15 mouse cellular contexts compared by ENCODE assay signal in the genomic region with DNA sequence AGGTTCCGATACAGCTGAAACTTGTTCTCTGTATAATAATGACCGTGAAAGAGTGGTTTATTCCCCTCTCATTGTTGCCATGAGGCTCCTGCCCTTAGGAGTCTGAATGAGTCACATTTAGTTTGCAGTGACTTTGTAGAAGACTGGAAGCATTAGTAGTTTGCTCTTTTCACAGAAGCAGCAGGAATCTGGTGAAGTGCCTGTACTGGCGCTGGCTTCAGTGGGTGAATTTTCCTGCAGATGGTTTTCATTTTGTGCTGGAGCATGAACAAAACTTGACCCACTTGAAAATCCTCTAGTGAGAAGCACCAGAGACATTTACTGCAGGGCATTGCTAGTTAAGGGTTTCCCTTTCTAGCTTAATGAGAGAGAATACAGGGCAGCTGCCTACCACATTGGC.
DNase-seq lines count a peak whose midpoint lies in the region; ATAC-seq lines count a peak whose summit lies in the region.
"Had no signal": no experiment of that assay in that cellular context is flagged by ENCODE, and none has a peak within 500 bp of the region (broad histone marks: within the 10 kb centered on the region; RNA-seq: fewer than 3 reads in every experiment).

No protein-coding gene starts in this region.

- no peak for ATAC-seq in inflammation-experienced regulatory T-cells, adult 6 months
- ATAC-seq: Patski had no signal

- no peaks in the 10 kb centered on the region for H3K36me3 ChIP-seq in embryonic facial prominence, embryonic 10.5 days (replicated peaks)
- H3K36me3 ChIP-seq: embryonic facial prominence, embryonic 12.5 days; kidney, embryonic 15.5 days; limb, embryonic 15.5 days had no signal

- H3K9me3 ChIP-seq in embryonic facial prominence, embryonic 10.5 days, result peaks cover 7% of the 10 kb centered on the region; the same call in 1 of the 2 replicates
- H3K9me3 ChIP-seq: limb, embryonic 15.5 days had no signal

- no peaks in the 10 kb centered on the region for H3K27me3 ChIP-seq in embryonic facial prominence, embryonic 10.5 days (replicated peaks; ENCODE audit: low read depth, poor library complexity, severe bottlenecking)
- H3K27me3 ChIP-seq: embryonic facial prominence, embryonic 12.5 days; kidney, embryonic 15.5 days; limb, embryonic 15.5 days; megakaryocyte, embryonic 14.5 days; Patski had no signal

- H3K4me1 ChIP-seq in embryonic facial prominence, embryonic 10.5 days, result no peaks in the 10 kb centered on the region
- H3K4me1 ChIP-seq: embryonic facial prominence, embryonic 12.5 days; kidney, embryonic 15.5 days; limb, embryonic 15.5 days; megakaryocyte, embryonic 14.5 days had no signal

- 56% methylated on average over 3 of the region's 3 CpGs for WGBS in embryonic facial prominence, embryonic 10.5 days

- peak; percentile 7 to 15 for DNase-seq in layer of hippocampus, postnatal 14 days (ENCODE audit: low spot score in 2 of 2)
- DNase-seq in layer of hippocampus, adult 11-12 months (ENCODE audit: low spot score), result no peak
- DNase-seq in brain, adult 2 months (ENCODE audit: low read depth, low spot score), result peak; percentile 47
- DNase-seq in brain, embryonic 18.5 days (ENCODE audit: low read depth, low spot score), result peak; percentile 2
- peak; percentile 10 for DNase-seq in embryonic facial prominence, embryonic 10.5 days (ENCODE audit: low spot score)
- no peak for DNase-seq in B cell, adult 2 months
- DNase-seq: heart, adult 2 months; heart, postnatal 10 days; right cerebral cortex, postnatal 14 days had no signal

- no peak overlapping the region for H3K4me3 ChIP-seq in embryonic facial prominence, embryonic 10.5 days
- H3K4me3 ChIP-seq: embryonic facial prominence, embryonic 12.5 days; heart, adult 2 months; kidney, embryonic 15.5 days; limb, embryonic 15.5 days; megakaryocyte, embryonic 14.5 days had no signal

- no peak overlapping the region for H3K27ac ChIP-seq in embryonic facial prominence, embryonic 10.5 days (replicated peaks)
- H3K27ac ChIP-seq: embryonic facial prominence, embryonic 12.5 days; heart, adult 2 months; kidney, embryonic 15.5 days; limb, embryonic 15.5 days had no signal

Comparison
In these comparisons a context has a peak if more than half of its experiments do, and no peak if none do; other contexts are left out.
1. DNase-seq: peak in layer of hippocampus, postnatal 14 days (2 of 2), brain, adult 2 months (single experiment), brain, embryonic 18.5 days (single experiment) and embryonic facial prominence, embryonic 10.5 days (single experiment); none in layer of hippocampus, adult 11-12 months (single experiment) and B cell, adult 2 months (0 of 2).